Mouse (Mus musculus): ENCODE measurements around the gene Vps37c. TPM values are rescaled to one million over a fixed set of nuclear protein-coding genes. Genes with fewer than 3 reads are reported as not detected.

Vps37c gene
- total and polyA plus RNA-seq, 3 experiments = 18.6 to 24.6 (median 20.7) TPM

DNA sequence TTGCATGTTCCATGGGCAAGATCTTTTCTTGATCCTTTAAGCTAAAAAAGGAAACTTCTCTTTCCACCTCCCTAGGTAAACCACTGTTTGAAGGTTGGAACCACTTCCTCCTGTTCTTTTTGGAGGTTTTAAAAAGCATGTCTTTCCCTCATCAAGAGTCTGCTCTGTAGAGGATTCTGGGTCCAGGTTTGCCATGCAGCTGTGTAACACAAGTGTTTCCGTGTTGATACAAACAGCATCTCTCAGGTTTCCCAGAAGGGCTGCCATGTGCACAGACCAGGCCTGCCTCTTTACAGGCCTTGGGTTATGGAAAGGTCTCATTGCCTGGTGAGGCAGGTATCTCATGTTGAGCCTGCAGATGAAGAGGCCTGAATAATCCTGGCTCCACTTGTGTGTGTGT lies 63.1 kb downstream of the Vps37c start:
- H3K79me2 ChIP-seq (replicated peaks; ENCODE audit: control insufficient read depth, insufficient read depth, low read length) = no peaks in the 10 kb centered on the region

DNA sequence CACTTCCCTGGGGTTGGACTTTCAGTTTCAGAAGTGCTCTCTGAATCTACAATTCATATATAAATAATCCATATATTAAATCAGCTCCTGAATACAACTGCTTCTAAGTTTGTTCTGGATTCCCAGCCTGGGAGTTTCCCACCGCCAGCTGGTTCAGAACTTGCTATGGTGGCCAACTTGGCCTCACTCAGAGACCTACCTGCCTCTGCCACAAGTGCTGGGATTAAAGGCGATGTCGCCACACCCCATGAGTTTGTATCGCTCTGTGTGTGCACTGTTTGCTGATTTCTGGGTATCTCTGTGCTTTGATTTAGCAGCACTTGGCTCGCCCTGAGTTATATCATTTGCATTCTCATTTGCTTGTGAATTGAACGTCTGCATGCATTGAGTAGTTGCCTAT lies 63.6 kb downstream of the Vps37c start:
- H3K9ac ChIP-seq (ENCODE audit: low read depth, low read length) = no peak overlapping the region
- intact Hi-C loops (cut with DNase I) = no loop called here
- no peak overlapping the region for H3K4me3 ChIP-seq
- no peak overlapping the region for H3K27ac ChIP-seq
- 94% methylated on average over 6 of the region's 6 CpGs for WGBS
- TF ChIP-seq POLR2A (IDR thresholded peaks at IDR 0.05; ENCODE audit: insufficient read depth, low read depth, low read length) (no peak), EP300 (IDR thresholded peaks at IDR 0.05; ENCODE audit: insufficient read depth, low read depth, low read length) (no peak), CTCF (IDR thresholded peaks at IDR 0.05) (no peak)
- H3K36me3 ChIP-seq (ENCODE audit: control insufficient read depth, insufficient read depth, low read length) = no peaks in the 10 kb centered on the region
- no peaks in the 10 kb centered on the region for H3K4me1 ChIP-seq (ENCODE audit: control insufficient read depth, insufficient read depth, low read length)
- no peaks in the 10 kb centered on the region for H3K27me3 ChIP-seq (ENCODE audit: control insufficient read depth, insufficient read depth, low read length)
- no peaks in the 10 kb centered on the region for H3K79me2 ChIP-seq (replicated peaks; ENCODE audit: control insufficient read depth, insufficient read depth, low read length)
- no peak for DNase-seq

More for the DNA sequence above, 63.1 kb downstream of the Vps37c start:
- no peak overlapping the region for H3K9ac ChIP-seq (ENCODE audit: low read depth, low read length)
- H3K36me3 ChIP-seq (ENCODE audit: control insufficient read depth, insufficient read depth, low read length) = no peaks in the 10 kb centered on the region
- H3K4me1 ChIP-seq (ENCODE audit: control insufficient read depth, insufficient read depth, low read length) = no peaks in the 10 kb centered on the region
- no peak for TF ChIP-seq CTCF (IDR thresholded peaks at IDR 0.05)
- TF ChIP-seq EP300 (IDR thresholded peaks at IDR 0.05; ENCODE audit: insufficient read depth, low read depth, low read length) = no peak
- TF ChIP-seq POLR2A (IDR thresholded peaks at IDR 0.05; ENCODE audit: insufficient read depth, low read depth, low read length) = no peak
- 90% methylated on average over 1 of the region's 1 CpGs for WGBS
- H3K27ac ChIP-seq = no peak overlapping the region
- intact Hi-C loops (cut with DNase I) = no loop called here
- no peak for DNase-seq
- no peaks in the 10 kb centered on the region for H3K27me3 ChIP-seq (ENCODE audit: control insufficient read depth, insufficient read depth, low read length)
- H3K4me3 ChIP-seq = no peak overlapping the region

DNA sequence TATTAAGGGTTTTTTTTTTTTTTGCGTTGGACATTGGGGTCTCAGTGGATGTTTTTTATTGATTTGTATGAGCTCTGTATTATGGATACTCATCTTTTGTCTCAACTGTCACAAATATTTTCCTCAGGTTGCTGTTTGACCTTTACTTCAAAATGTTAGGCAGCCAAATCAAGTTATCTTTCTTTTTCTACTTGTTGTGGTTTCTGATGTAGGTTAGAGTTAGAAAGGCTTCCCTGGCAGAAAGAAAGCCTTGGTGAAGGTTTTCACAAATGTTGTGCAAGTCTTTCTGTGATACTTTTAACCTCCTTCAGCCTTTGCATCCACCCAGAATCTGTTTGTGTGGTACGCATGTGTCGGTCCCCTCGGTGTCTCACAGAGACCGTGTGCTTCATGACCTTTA lies 64.1 kb downstream of the Vps37c start:
- H3K36me3 ChIP-seq (ENCODE audit: control insufficient read depth, insufficient read depth, low read length) = no peaks in the 10 kb centered on the region
- no peak overlapping the region for H3K4me3 ChIP-seq
- TF ChIP-seq EP300 (IDR thresholded peaks at IDR 0.05; ENCODE audit: insufficient read depth, low read depth, low read length) (no peak), POLR2A (IDR thresholded peaks at IDR 0.05; ENCODE audit: insufficient read depth, low read depth, low read length) (no peak), CTCF (IDR thresholded peaks at IDR 0.05) (no peak)
- H3K4me1 ChIP-seq (ENCODE audit: control insufficient read depth, insufficient read depth, low read length) = peaks cover 1% of the 10 kb centered on the region; the same call in 1 of the 2 replicates
- no peak overlapping the region for H3K27ac ChIP-seq
- no peaks in the 10 kb centered on the region for H3K27me3 ChIP-seq (ENCODE audit: control insufficient read depth, insufficient read depth, low read length)
- intact Hi-C loops (cut with DNase I) = no loop called here
- H3K9ac ChIP-seq (ENCODE audit: low read depth, low read length) = no peak overlapping the region
- no peaks in the 10 kb centered on the region for H3K79me2 ChIP-seq (replicated peaks; ENCODE audit: control insufficient read depth, insufficient read depth, low read length)
- DNase-seq = no peak
- 87% methylated on average over 5 of the region's 5 CpGs for WGBS

DNA sequence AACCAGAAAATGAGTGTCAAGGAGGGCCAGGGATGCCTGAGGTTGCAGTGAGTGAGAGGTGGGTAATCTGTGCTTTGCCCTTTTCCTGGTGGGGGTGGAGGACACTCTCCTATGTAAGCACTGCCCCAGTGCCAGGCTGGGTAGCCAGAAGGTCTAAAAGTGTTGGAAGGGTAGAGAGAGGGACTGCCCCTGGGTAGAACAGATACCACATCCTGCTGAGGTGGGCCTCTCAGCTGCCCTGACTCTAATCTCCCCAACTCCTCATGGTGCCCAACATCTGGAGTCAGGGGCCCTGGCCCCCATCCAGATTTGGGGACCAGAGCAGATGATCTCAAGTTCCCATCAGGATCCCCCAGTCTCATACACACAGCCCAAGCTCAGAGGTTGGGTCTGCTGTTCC lies 68.6 kb downstream of the Vps37c start:
- TF ChIP-seq CTCF (IDR thresholded peaks at IDR 0.05) (no peak), POLR2A (IDR thresholded peaks at IDR 0.05; ENCODE audit: insufficient read depth, low read depth, low read length) (no peak), EP300 (IDR thresholded peaks at IDR 0.05; ENCODE audit: insufficient read depth, low read depth, low read length) (no peak)
- DNase-seq = no peak
- Histone ChIP-seq H3K79me2 (replicated peaks; ENCODE audit: control insufficient read depth, insufficient read depth, low read length) (no peaks in the 10 kb centered on the region), H3K4me3 (no peak overlapping the region), H3K36me3 (ENCODE audit: control insufficient read depth, insufficient read depth, low read length) (no peaks in the 10 kb centered on the region; the same call in 1 of the 2 replicates), H3K27me3 (ENCODE audit: control insufficient read depth, insufficient read depth, low read length) (no peaks in the 10 kb centered on the region), H3K9ac (ENCODE audit: low read depth, low read length) (no peak overlapping the region), H3K4me1 (ENCODE audit: control insufficient read depth, insufficient read depth, low read length) (peaks cover 12% of the 10 kb centered on the region), H3K27ac (no peak overlapping the region)
- intact Hi-C loops (cut with DNase I) = no loop called here

DNA sequence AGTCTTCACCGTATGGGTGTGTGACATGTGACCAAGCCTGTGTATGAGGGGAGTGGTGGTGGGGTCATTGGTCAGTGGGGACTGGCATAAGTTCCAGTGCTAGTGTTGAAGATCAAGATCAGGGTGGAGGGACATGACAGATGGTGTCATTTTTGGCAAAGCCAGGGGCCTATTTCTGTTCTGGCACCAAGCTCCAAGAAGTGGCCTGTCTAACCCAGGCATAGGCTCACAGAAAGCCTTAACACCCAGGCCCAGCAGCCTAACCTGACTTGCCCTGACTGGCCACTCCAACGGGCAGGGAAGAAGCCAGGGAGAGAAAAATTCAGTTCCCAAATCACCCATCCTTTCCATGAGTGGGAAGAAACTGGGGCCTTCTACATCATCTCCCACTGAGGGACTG lies 69.0 kb downstream of the Vps37c start:
- intact Hi-C loops (cut with DNase I) = no loop called here
- H3K79me2 ChIP-seq (replicated peaks; ENCODE audit: control insufficient read depth, insufficient read depth, low read length) = no peaks in the 10 kb centered on the region

DNA sequence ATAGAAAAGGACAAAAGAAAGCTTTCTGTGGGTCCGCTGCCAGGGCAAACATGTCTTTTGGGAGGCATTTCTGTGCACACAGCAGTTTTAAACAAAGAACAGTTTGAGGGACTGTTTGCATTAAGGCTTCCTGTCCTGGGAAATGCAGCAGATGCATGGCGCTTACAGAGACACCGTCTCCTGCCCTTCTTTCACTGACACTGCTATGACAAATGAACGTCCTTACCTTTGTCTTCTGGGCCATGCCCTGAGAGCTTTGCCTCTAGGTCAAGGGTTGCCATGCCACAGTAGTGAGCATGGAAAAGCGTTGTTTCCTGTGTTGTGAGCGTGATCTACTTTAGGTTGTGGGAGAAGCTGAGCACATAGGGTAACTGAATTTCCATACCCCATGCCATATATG lies 70.2 kb downstream of the Vps37c start:
- no peaks in the 10 kb centered on the region; the same call in 1 of the 2 replicates for H3K36me3 ChIP-seq (ENCODE audit: control insufficient read depth, insufficient read depth, low read length)
- H3K79me2 ChIP-seq (replicated peaks; ENCODE audit: control insufficient read depth, insufficient read depth, low read length) = no peaks in the 10 kb centered on the region
- no peak overlapping the region for H3K9ac ChIP-seq (ENCODE audit: low read depth, low read length)
- TF ChIP-seq CTCF (IDR thresholded peaks at IDR 0.05) (no peak), POLR2A (IDR thresholded peaks at IDR 0.05; ENCODE audit: insufficient read depth, low read depth, low read length) (no peak), EP300 (IDR thresholded peaks at IDR 0.05; ENCODE audit: insufficient read depth, low read depth, low read length) (no peak)
- 55% methylated on average over 6 of the region's 6 CpGs for WGBS
- no peak overlapping the region for H3K4me3 ChIP-seq
- H3K4me1 ChIP-seq (ENCODE audit: control insufficient read depth, insufficient read depth, low read length) = peaks cover 12% of the 10 kb centered on the region
- no peak for DNase-seq
- H3K27me3 ChIP-seq (ENCODE audit: control insufficient read depth, insufficient read depth, low read length) = no peaks in the 10 kb centered on the region
- intact Hi-C loops (cut with DNase I) = no loop called here
- no peak overlapping the region for H3K27ac ChIP-seq

More for the DNA sequence above, 69.0 kb downstream of the Vps37c start:
- TF ChIP-seq CTCF (IDR thresholded peaks at IDR 0.05) = no peak
- no peak for TF ChIP-seq EP300 (IDR thresholded peaks at IDR 0.05; ENCODE audit: insufficient read depth, low read depth, low read length)
- no peak for TF ChIP-seq POLR2A (IDR thresholded peaks at IDR 0.05; ENCODE audit: insufficient read depth, low read depth, low read length)
- DNase-seq = no peak
- Histone ChIP-seq H3K27ac (peak overlapping the region; percentile 7; the same call in 1 of the 2 replicates), H3K9ac (ENCODE audit: low read depth, low read length) (no peak overlapping the region), H3K27me3 (ENCODE audit: control insufficient read depth, insufficient read depth, low read length) (no peaks in the 10 kb centered on the region), H3K36me3 (ENCODE audit: control insufficient read depth, insufficient read depth, low read length) (no peaks in the 10 kb centered on the region; the same call in 1 of the 2 replicates), H3K4me3 (no peak overlapping the region), H3K4me1 (ENCODE audit: control insufficient read depth, insufficient read depth, low read length) (peaks cover 12% of the 10 kb centered on the region)
- WGBS = 71% methylated on average over 2 of the region's 2 CpGs
